Mouse (Mus musculus) ES-Bruce4 (cell line): ENCODE data around the gene Mid2. TPM values are rescaled to one million over a fixed set of nuclear protein-coding genes. Genes with fewer than 3 reads are reported as not detected.
"Not testable (repeated sequence)": the region's sequence is repeated elsewhere in the genome, so short reads cannot be mapped to it uniquely, and the experiment has no call there.

Source experiments
- H3K27ac ChIP-seq: 2 replicates; pipeline ENCODE4 v1.5.1; 2012; ENCODE audit warnings: low read length, inconsistent platforms; ENCODE audit not compliant: insufficient read depth
- H3K27me3 ChIP-seq: 2 replicates; pipeline ENCODE4 v1.6.1; 2012; ENCODE audit warnings: mild to moderate bottlenecking, low read length, inconsistent platforms; ENCODE audit not compliant: control insufficient read depth, poor library complexity, insufficient read depth, severe bottlenecking
- H3K36me3 ChIP-seq: 2 replicates; pipeline ENCODE4 v1.6.1; 2012; ENCODE audit warnings: inconsistent platforms, mild to moderate bottlenecking, low read length, moderate library complexity; ENCODE audit not compliant: control insufficient read depth, poor library complexity, insufficient read depth, severe bottlenecking
- H3K4me1 ChIP-seq: one replicate; pipeline ENCODE4 v1.8.1; 2011; ENCODE audit warnings: low read length; ENCODE audit not compliant: control insufficient read depth, insufficient read depth
- H3K4me3 ChIP-seq: 2 replicates; pipeline ENCODE4 v1.5.1; 2011; ENCODE audit warnings: low read depth, mild to moderate bottlenecking, low read length
- H3K9ac ChIP-seq: 2 replicates; pipeline ENCODE4 v1.6.1; 2012; ENCODE audit warnings: low read depth, mild to moderate bottlenecking, inconsistent platforms; ENCODE audit not compliant: poor library complexity, severe bottlenecking
- H3K9me3 ChIP-seq: replicated peaks from 2 replicates; pipeline ENCODE4 v1.6.1; 2012; ENCODE audit warnings: mild to moderate bottlenecking, low read length, inconsistent platforms; ENCODE audit not compliant: control insufficient read depth, poor library complexity, insufficient read depth, severe bottlenecking
- CTCF ChIP-seq: IDR thresholded peaks from one replicate; pipeline ENCODE4 v1.8.1; 2011; ENCODE audit warnings: low read depth, low read length
- EP300 ChIP-seq: IDR thresholded peaks from 2 replicates; pipeline ENCODE4 v1.6.1; 2011; ENCODE audit warnings: low read depth, low read length; ENCODE audit not compliant: insufficient read depth
- POLR2A ChIP-seq: IDR thresholded peaks from one replicate; pipeline ENCODE4 v1.8.1; 2011; ENCODE audit warnings: low read length; ENCODE audit not compliant: insufficient read depth
- polyA plus RNA-seq: library from polyadenylated mRNA; stranded (reverse); fragments of >200 nt; gene quantifications from 2 replicates; pipeline ENCODE4 v1.2.4, GENCODE M21; 2011; ENCODE audit warnings: low read depth; ENCODE audit not compliant: missing spikeins, insufficient read depth, insufficient read length

Mid2 gene
- polyA plus RNA-seq, 1 experiment, result 2.0 TPM

DNA sequence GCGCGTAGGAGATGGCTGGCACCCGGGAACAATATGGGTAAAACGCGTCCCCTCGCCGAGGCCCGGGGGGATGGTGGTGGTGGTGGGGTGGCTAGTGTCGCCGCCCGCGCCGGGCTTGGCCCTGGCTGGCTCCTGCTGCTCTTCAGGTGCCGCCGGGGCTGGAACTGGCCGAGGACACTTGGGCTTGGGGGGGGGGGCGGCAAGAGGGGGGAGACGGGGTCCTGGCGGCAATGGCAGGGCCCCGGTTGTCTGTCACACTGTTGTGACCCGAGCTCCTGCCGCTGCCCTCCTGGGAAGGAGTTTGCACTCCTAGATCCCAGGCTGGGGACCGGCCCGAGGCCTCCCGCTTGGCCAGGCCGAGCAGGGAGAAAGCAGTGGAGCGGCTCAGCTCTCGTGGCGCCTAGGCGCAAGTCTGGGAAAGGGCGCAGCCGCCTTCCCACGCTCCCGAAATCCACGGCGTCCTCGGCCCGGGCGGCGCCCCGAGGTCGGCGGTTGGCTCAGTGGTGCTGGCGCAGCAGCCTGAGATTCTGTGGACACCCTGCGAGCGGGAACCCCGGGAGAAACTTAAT is 927 bp downstream of the Mid2 start:
- H3K27ac ChIP-seq, result no peak overlapping the region
- H3K36me3 ChIP-seq, result no peaks in the 10 kb centered on the region
- H3K9ac ChIP-seq, result peak overlapping the region; percentile 74
- no peak for TF ChIP-seq EP300
- TF ChIP-seq POLR2A, result no peak
- no peak for TF ChIP-seq CTCF
- H3K4me3 ChIP-seq, result peak overlapping the region; percentile 59
- H3K27me3 ChIP-seq, result peaks cover 10% of the 10 kb centered on the region
- no peaks in the 10 kb centered on the region for H3K4me1 ChIP-seq
- H3K9me3 ChIP-seq, result no peaks in the 10 kb centered on the region

DNA sequence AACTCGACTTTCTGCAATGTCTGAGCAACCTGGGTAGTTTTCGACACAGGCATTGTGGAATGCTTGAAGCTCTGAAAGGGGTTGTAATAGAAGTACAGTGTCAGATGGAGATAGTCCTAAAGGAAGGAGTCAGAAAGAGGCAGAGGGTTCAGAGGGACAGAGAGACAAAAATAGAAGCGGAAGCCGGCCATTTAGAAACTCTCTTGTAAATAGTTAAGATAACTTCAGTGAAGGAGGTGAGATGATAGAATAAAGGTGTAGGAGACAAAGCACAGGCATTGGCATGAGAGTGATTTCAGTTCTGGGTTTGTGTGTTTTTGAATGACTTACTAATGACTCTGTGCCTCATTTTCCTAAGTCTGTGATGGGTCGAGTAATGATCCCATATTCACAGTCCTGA is 11.0 kb downstream of the Mid2 start:
- no peaks in the 10 kb centered on the region for H3K27me3 ChIP-seq
- TF ChIP-seq CTCF, result no peak
- no peak for TF ChIP-seq POLR2A
- no peak for TF ChIP-seq EP300

DNA sequence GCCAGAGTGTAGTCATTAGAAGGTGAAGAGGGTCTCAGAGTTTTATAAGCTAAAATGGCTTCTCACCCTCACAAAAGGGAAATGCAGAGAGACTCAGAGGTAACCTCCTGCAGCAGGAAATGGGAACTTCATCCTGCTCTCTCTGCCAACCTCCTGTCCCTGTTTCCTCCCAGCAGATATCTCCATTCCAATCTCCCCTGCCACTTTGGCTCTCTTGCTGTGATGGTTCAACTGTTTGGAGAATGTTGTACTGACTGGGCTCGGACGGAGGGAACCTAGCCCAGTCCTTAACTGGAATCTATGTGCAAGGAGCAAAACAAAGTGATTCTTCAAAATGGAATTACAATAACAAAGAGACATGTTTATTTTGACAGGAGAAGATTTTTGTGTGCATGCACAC is 23.9 kb downstream of the Mid2 start:
- Histone ChIP-seq H3K27ac (no peak overlapping the region), H3K9me3 (no peaks in the 10 kb centered on the region), H3K4me1 (no peaks in the 10 kb centered on the region), H3K4me3 (no peak overlapping the region), H3K9ac (no peak overlapping the region), H3K27me3 (no peaks in the 10 kb centered on the region), H3K36me3 (no peaks in the 10 kb centered on the region)
- TF ChIP-seq POLR2A (no peak), CTCF (no peak), EP300 (no peak)

More for the DNA sequence above, 11.0 kb downstream of the Mid2 start:
- Histone ChIP-seq H3K36me3 (no peaks in the 10 kb centered on the region), H3K4me1 (no peaks in the 10 kb centered on the region), H3K9me3 (no peaks in the 10 kb centered on the region), H3K4me3 (no peak overlapping the region), H3K27ac (no peak overlapping the region), H3K9ac (no peak overlapping the region)

DNA sequence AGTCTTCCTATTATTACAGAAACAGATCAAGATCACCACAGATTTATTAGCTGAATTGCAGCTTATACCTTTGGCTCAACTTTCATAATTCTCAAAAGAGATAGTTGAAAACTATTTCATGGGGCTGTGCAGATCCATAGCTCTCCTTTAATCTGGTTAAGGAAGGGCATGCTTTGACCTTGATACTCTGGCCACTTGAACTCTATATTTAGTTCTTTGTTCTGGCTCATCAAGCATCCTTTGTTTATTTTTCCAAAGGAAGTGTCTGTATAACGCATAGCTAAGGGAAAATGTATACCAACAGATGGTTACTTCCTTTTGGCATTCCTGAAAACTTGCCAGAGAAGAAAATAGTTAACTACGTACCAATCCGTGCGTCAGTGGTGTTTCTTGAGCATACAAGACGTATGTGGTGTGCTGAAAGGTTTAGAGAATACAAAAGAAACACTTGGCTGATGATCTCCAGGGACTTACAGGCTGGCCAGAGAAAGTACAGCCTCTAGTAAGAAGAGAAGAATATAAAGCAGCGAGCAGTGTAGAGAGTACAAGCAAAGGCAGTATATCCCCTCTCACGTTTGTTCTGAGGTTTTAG is 33.6 kb downstream of the Mid2 start:
- H3K4me1 ChIP-seq, H3K9ac ChIP-seq, H3K27me3 ChIP-seq, H3K4me3 ChIP-seq, H3K27ac ChIP-seq, H3K36me3 ChIP-seq, H3K9me3 ChIP-seq: not testable (repeated sequence)

DNA sequence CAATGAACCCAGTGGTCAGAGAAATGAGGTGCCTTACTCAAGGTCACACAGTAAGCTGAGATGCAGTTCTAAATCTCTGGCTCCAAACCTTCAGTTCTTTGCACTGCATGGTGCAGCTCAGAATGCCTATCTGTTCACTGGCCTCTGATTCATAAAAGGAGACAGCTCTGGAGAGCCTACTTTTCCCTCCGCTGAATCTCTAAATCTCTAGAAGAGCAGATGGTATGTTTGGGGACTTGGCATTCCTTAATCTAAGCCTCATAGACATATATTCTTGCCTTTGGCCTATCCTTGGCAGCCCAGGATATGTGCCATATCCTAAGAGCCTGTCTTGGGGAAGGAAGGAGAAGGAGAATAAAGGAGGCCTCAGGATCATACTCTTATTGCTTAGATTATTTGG is 38.8 kb downstream of the Mid2 start:
- Histone ChIP-seq H3K4me1 (no peaks in the 10 kb centered on the region), H3K27ac (no peak overlapping the region), H3K36me3 (no peaks in the 10 kb centered on the region), H3K9me3 (no peaks in the 10 kb centered on the region), H3K27me3 (no peaks in the 10 kb centered on the region), H3K9ac (no peak overlapping the region), H3K4me3 (no peak overlapping the region)
- TF ChIP-seq POLR2A (no peak), CTCF (no peak), EP300 (no peak)

DNA sequence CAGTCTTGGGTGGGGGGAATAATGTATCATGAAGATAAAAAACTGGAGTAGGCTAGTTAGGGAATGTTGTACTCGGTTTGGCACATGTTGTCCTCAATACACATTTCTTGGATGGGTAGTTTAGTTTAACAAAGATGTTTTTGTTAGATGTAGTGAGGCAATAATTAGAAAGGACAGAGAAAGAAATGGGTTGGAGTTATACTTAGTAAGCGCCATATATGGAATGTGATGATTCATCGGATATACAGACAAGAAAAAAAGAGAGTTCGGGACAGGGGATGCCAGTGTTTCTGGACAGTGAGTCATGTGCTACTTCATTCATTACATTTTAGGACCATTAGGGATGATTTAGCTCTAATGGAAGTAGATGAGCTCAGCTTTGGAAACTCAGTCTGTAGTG is 41.7 kb downstream of the Mid2 start:
- Histone ChIP-seq H3K9ac (no peak overlapping the region), H3K27ac (no peak overlapping the region)
- TF ChIP-seq POLR2A, result no peak
- no peak for TF ChIP-seq CTCF

More for the DNA sequence above, 41.7 kb downstream of the Mid2 start:
- H3K9me3 ChIP-seq, result no peaks in the 10 kb centered on the region
- H3K4me3 ChIP-seq, result no peak overlapping the region
- no peaks in the 10 kb centered on the region for H3K4me1 ChIP-seq
- H3K27me3 ChIP-seq, result no peaks in the 10 kb centered on the region
- no peaks in the 10 kb centered on the region for H3K36me3 ChIP-seq
